Mouse (Mus musculus): ENCODE results near the gene Klhl3.

DNA sequence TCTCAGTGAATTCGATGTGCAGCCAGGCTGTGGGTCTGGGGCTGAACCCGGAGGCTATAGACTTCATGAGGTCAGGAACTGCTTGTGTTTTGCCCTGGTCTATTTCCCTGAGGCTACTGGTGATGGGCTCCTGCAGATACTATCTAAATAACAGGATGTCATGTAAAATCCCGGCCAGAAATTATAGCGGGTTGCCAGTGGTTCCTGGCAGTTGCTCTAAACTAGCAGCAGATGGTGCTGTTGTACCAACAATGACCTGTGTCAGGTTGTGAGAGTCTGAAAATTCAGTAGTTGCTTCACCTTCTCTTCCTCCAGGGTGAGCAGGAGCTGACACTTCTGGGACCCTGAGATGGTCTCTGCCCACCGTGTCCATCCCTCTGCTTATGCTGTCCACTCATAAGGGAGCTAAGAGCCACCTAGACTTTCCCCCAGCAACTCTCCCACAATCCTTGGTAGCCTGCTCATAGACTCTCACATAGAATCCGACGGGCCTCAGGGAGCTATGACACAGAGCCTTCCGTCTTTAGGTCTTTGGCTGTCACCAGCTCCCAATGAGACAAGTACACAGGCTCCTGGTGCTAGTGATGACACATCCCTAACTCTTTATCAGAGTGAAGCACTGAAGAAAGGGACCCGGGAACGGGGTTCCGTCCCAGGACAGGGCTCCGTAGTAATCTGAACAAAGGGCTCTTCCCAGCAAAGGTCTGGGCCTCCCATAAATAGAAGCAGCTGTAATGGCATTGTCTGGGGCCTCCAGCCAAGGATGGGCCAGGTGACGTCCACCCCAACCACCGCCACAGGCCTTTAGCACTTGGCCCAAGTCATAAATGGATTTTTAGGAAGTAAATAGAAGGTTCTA lies 101.1 kb downstream of the Klhl3 start:
- TF ChIP-seq CTCF (IDR thresholded peaks at IDR 0.05; ENCODE audit: extremely low read depth, insufficient read length, insufficient replicate concordance, low read depth, low read length) (no peak; the same call in 1 of the 2 replicates), POLR2A (IDR thresholded peaks at IDR 0.05; ENCODE audit: low read depth, low read length) (no peak)

Data from small intestine, adult 2 months (tissue).